Mouse (Mus musculus) embryonic facial prominence, embryonic 12.5 days (tissue): Measurements from ENCODE around the gene A430078G23Rik. TPM values are rescaled to one million over a fixed set of nuclear protein-coding genes. Genes with fewer than 3 reads are reported as not detected.

Source experiments
- polyA plus RNA-seq: library from polyadenylated mRNA; unstranded; fragments of >200 nt; fragmentation: Nextera tagmentation; extraction: Ambion mirVana; gene quantifications from 2 replicates; pipeline ENCODE4 v1.2.1, GENCODE M21; 2016

A430078G23Rik gene
- polyA plus RNA-seq, 1 experiment from 2014 or later = not detected

Other genes with a start within 250 kb of the A430078G23Rik start
- 38.1 and 39.6 TPM in 2 replicates for gene Insr, start 73.8 kb upstream of the A430078G23Rik start, polyA plus RNA-seq
- 11.4 and 13.0 TPM in 2 replicates for gene Arhgef18, start 39.6 kb downstream of the A430078G23Rik start, polyA plus RNA-seq
- gene Pex11g, start 114.3 kb downstream of the A430078G23Rik start, polyA plus RNA-seq = 5.0 and 6.1 TPM in 2 replicates
- 0.10 TPM in 1 of 2 replicates, not detected in the other for gene Tex45, start 117.4 kb downstream of the A430078G23Rik start, polyA plus RNA-seq
- gene Zfp358, start 139.7 kb downstream of the A430078G23Rik start, polyA plus RNA-seq = 66.4 and 67.9 TPM in 2 replicates
- gene Mcoln1, start 147.0 kb downstream of the A430078G23Rik start, polyA plus RNA-seq = 62.0 and 66.2 TPM in 2 replicates
- gene Pnpla6, start 162.0 kb downstream of the A430078G23Rik start, polyA plus RNA-seq = 29.0 and 29.6 TPM in 2 replicates
- 1.8 TPM in 2 replicates for gene C330021F23Rik, start 214.6 kb downstream of the A430078G23Rik start, polyA plus RNA-seq
- 9.1 and 10.0 TPM in 2 replicates for gene Camsap3, start 233.9 kb downstream of the A430078G23Rik start, polyA plus RNA-seq